Mouse (Mus musculus) embryo, embryonic 11.5 days (tissue): Measurements from ENCODE around the gene Cyren.

Experiments used
- DNase-seq: peaks from one replicate; pipeline ENCODE4 v3.0.0-alpha.2; 2012; ENCODE audit warnings: low read depth, low spot score

The Cyren gene

DNA sequence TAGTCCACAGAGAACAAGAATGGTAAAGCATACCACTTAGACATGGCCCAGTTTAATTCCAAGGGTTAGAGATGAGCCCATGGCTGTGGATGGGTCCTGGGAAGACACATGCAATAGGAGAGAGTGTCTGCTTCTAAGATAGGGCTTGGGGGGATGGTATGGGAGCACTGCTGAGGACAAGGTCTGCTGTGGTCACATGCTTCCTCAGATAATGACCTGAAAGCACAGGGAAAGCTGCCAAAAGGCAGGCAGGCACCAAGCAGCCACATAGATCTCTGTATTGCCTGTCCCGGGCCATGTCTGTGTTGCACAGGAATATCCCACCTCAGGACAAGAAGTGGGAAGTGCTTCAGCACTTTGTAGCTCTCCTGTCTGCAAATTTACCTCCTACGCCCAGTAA lies 21.3 kb upstream of the Cyren start:
- no peak for DNase-seq

DNA sequence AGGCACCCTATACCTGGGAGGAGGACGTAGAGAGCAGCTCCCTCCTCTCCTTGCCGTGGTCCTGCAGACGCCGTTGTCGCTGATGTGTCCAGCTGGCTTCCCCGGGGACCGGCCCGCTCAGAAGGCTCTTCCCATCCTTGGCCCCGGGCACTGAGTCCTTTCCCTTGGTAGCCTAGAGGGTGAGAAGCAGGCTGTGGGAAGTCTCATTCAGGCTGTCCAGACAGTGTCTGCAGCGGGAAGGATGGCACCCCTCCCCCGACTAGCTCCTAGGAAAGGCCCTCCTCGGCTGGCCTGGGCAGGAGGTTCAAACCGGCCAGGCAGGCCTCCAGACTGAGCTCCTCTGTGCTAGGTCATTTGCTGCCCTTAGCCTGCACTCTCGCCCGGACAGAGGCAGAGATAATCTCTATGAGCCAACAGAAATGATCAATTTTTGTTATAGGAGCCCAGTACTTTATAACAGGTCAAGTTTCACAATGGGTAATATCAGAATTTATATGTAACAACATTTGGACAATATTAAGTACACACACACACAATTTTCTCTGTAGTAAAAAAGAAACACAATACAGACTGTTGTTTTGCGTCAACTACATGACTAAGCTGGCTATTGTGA lies 18.4 kb upstream of the Cyren start:
- DNase-seq, result no peak

DNA sequence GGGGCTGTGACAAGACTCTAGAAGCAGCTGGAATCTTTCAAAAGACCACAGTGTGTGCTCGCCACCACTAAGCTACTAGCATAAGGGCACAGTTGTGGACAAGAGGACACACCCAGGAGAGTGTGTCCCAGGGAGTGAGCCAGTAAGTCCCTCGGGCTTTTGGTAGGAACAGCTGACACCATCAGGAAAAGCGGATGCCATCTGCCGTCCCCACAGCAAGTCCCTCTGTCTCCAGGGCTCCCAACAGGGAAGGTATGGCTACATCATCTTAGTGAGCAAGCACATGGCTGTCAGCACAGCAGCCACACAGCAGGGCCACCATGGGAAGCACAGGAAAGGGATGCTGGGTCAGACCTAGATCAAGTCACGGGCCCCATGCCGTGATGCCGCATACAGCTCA lies 17.7 kb upstream of the Cyren start:
- DNase-seq, result no peak

DNA sequence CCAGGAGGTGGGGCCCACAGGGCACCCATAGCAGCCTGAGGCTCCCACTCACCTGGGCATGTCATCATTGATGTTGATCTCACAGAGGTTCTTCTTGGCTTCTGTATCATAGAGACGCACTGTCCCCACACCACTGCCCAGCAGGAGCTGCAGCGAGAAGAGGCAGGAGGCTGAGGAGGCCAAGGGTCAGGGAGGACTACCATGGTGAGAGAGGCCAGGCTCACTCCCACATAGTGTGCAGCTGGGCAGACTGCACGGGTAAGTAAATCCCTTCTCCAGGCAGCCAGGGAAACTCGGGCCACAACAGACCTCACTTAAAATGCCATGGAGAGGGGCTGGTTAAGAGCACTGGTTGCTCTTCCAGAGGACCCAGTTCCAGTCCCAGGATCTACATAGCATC lies 11.3 kb upstream of the Cyren start:
- no peak for DNase-seq

DNA sequence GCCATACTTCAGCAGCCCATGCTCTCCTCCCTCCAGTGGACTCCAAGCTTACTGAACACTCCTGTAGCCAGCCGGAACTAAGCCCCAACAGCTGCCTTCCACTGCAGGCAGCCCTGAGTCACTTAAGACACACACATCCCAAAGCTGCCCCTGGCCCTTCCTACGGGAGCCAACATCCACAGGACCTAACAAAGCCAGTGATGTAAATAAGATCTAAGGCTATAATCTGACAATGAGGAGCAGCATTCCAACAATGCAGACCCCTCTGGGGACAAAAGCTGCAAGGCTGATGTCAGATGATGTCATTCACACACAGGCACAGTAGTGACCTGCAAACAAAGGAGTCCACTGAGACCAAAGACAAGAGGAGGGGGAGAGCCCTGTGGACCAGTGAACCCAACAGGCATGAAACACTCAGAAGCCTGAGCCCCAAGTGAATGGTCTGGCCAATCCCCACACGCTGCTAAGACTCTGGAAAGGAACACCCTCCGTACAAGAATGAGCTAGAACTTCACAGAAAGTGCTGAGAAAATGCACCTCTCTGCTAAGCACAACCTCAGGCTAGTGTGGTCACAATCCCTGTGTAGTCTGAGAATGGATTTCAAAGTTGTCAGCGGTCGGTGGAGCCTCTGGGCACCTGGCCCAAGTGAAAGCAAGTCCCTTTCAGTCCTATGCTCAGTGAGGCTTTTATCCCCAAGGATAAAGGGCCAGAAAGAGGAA lies 9.4 kb upstream of the Cyren start:
- DNase-seq, result no peak

DNA sequence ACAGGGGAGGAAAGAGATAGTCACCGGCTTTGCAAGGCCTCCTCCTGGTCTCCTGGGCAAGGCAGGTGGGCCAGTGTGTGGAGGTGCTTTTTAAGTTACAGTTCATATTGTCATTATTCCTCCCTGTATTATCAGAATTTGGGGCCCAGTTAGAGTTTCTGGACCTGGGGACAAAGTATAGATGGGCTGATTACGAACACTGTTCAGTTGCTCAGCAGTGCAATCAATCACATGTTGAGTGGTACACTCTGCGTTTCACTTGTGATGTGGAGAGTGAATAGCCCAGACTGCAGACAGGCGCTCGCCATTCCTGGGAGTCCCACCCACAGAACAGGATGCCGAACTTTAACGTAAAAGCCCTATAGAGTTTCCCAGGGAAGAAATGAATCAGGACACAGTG lies 6.9 kb upstream of the Cyren start:
- DNase-seq, result no peak

DNA sequence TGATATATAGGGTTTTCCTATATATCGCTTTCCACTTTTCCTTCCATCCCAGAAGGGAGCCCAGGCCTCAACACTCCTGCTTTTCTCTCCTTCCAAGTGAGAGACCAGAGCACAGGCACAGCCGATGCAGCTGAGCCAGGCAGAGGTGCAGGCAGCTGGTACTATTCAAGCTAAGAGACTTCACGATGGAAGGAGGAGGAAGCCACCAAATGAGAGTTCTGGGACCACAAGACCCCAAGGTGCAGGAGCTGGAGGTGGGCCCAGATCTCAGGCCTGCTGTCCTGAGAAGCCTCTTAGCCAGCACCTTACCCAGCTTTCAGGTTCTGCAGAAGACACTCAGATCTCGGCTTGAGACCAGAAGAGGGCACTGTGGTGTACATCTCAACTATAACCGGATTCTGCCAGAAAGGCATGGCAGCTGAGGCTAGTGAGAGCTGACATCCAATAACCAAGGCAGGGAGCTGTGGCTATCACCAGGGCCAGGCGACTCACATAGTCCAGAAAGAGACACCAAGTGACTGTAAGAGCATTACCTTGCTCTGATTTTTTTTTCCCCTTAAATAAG lies 2.1 kb upstream of the Cyren start:
- no peak for DNase-seq

DNA sequence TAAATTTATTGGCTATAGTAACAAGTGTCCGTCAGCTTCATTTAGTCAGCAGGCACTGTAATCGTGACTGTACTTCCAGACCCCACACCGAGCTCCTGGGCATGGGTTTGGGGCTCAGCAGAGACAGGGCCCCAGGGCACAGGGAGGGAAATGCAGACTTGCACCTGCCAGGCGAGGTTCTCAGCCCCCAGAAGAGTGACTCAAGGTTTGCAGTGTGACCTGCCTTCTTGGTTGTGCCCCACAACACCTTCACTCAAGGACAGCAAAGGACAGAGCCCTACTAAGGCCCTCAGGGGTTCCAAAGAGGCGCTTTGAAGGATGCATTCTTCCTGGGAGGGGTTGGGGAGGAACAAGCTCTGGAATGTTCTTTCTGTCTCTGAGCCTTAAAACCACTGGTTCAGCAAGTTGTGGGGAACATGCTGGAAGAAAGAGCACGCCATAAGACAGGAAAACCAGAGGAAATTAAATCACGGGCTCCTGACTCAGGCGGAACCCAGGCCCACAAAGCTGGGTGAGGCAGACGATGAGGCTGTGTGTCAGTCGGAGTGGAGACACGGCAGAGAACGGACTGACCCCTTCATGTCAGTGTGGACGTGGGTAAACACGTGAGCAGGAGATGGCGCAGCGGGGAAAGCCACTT lies 1.4 kb upstream of the Cyren start:
- no peak for DNase-seq

DNA sequence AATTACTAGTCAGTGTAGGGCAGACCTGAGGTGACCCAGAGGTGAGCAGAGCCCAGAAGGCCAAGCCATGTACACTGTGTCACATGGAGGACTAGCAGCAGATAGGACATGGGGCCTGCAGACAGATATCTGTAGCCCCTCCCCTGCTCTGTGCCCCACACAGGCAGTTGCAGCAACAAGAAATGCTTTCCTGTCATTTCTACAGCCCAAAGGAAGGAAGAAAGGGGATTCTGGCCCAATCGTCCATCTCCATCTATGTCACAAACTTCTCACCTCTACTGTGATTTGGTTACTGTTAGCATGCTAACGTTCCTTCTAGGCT lies 1.1 kb downstream of the Cyren start:
- no peak for DNase-seq

DNA sequence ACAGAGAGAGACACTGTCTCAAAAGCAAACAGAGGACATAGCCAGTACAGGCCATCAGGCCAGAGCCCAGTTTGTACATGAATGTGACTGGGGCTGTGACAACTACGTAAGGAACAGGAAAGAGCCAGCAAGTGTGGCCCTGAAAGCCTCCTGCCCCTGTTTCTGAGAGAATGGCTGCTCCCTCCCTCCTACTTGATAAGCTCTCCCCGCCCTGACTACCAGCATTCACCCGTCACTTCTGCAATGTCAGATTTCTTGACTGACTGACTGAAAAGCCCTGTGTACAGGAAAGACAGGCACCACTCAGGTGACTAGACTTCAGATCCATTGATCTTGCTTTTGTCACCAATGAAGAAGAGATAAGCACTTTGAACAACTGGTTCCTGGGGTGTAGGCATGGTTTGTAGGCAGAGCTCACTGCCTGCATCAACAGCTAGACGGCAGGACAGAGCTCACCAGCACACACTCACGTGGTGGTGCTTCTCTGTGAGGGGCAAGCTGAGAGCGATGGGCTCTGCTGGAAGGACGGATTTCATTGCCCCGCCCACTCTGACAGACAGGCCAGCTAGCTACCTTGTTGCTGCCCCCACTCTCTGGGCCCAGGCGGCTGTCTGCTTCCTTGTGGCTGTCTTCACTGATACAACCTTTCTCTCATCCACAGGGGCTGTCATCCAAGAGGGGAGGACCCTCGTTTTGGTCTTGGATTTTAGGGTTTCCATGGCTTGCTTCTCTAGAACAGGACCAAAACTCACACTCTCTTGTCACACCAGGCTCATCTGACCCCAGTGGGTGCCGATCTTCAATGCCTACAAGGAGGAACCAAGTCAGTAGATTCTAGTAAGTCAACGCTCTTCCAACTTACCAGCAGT lies 1.7 kb downstream of the Cyren start:
- DNase-seq, result no peak

DNA sequence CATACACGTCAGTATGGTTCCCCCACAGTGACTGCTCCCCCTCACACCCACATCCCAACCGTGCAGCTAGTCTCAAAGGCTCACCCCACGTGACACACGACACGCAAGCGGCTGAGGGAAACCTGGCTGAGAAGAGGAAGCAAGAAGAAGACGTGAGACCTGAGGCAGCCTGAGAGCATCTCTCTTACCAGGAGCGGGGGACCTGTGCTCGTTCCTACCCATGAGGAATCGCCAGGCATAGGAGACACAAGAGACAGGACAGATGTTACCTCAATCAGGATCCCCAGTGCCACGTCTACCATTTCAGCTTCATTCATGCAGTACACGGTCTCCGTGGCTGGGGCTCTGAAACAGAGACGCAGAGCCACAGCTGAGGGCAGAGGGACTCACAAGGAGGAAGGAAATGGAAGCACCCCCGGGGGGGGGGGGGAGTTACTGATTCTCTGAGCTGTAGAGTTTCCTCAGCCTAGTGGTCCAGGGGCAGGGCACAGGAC lies 2.5 kb downstream of the Cyren start:
- DNase-seq, result no peak

DNA sequence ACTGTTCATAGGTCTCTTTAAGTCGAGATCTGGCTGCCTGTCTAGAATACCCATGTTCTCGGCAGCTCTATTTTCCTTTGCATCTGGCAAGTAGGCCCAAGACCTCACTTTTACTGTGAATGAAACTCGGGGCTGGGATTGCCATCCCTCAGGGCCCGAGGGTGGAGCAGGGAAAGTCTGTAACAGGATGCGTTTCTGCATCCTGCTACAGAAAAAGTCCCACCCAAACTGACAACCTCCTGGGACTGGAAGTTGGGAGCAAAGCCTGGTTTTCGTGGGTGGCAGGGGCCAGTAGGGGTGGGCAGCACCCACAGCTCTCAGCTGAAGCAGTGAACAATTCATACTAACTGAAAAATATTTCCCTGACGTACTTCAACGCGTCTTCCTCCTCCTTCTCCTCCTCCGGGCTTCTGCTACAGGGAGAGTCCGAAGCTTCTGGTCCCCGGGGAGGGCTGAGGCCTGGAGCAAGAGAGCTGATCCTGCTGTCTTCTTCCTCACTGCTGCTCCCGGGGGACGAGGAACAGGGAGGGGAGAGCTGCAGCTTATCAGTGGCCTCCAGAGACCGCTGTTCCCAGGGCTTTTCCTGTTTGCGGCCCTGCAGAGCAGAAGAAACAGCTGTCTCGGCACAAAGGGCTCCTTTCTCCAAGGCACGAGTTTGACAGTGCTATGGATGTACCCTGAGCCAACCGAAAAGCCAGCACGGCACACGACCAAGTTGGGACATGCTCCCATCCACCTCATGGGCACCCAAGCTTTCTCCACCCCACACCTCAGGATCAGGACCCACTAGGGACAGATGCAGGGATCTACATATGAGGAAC lies 3.5 kb downstream of the Cyren start:
- DNase-seq, result no peak

DNA sequence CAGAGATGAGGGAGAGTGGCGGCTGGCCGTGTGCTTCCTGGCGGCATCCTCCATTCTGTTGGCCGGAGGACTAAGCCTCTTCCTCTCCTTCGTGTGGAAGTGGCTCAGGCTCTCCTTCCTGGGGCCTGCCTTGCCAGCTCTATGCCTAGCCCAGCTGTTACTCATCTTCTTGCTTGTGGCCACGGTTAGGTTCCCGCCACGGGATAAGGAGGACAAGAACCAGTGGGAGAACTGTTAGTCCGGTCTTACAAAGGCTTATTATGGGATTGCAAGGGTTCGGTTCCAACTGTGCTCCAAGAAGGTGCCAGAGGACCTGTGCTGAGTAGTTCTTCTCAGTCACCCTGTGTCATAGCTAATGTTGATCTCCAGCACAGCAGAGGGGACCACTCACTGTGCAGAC lies 5.0 kb downstream of the Cyren start:
- DNase-seq, result no peak

DNA sequence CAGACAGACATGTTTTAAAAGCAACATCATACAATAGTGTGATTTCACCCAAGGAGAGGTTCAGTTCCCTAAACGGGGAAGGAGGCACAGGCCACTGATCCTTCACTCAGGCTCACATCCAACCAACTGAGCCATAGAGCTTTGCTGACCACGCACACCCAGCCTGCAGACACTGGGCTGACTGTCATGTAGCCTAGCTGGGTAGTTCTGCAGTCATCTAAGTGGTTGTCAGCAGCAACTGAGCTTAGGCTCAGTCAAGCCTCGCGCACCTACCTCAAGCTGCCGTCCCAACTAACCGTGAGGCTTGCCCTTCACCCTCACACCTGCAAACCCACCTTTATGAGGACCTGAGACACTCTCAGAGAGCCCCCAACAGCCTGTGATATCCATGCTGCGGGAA lies 5.9 kb downstream of the Cyren start:
- DNase-seq, result no peak

DNA sequence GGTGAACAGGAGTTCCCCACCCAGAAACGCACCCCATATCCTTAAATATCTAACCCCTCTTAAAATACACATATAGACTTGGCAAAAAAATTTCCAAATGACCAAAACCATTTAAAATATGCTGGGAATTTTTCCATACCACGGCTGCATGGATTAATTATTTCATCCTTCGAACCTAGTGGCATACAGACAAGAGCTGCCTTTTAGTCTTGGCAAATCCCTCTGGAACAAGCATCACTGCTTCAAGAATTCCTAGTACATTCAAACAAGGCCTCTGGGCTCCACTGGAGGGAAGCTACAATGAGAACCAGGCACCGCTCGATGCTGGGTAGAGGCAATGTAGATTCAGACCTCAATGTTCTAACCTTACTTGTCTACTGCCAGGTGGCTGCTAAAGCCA lies 7.1 kb downstream of the Cyren start:
- DNase-seq, result no peak

DNA sequence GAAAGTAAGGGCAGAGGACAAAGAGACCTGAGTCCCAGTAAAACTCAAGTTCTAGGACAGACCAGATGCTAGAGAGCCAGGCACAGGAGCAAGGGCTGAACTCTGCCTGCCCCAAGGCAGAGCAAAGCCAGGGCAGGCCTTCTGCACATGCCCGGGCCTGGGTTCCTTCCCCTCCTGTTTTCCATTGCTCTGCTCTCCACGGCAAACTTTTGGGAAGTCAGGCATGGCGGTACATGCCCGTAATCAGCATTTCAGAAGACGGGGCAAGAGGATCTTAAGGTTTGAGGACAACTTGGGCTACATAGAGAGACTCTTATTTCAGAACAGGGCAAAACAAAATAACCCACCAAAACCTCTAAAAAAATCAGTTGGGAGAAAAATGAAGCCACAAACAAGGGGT lies 7.7 kb downstream of the Cyren start:
- no peak for DNase-seq

DNA sequence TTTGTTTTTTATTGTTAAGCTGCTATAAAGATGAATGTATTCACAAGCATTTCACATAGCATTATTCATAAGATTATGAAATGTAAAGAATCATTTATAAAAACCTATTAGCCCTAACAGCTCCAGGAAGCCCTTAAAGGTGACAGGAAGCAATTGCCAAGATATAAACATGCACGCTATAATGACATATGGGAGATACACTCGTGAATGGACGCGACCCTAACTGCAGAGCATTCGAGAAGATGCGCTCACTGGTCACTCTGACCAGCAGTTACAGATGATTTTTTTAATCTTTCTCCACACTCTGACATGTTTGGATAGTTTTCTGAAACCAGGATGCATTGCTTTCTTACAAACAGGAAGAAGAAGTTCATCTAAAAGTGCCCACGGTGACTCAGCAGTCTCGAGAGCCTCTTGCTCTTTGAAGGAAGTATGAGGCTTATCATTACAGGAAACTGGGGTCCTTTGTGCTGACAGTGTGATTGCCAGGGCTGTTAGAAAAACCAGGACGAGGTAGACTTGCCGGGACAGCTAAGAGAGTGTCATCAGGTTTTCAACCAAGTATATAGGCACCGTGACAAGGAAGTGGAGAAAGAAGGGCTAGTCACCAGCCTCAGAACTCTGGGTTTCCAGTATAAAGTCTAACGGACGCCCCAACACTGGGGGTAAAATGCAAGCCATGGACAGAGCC lies 8.5 kb downstream of the Cyren start:
- DNase-seq, result no peak

DNA sequence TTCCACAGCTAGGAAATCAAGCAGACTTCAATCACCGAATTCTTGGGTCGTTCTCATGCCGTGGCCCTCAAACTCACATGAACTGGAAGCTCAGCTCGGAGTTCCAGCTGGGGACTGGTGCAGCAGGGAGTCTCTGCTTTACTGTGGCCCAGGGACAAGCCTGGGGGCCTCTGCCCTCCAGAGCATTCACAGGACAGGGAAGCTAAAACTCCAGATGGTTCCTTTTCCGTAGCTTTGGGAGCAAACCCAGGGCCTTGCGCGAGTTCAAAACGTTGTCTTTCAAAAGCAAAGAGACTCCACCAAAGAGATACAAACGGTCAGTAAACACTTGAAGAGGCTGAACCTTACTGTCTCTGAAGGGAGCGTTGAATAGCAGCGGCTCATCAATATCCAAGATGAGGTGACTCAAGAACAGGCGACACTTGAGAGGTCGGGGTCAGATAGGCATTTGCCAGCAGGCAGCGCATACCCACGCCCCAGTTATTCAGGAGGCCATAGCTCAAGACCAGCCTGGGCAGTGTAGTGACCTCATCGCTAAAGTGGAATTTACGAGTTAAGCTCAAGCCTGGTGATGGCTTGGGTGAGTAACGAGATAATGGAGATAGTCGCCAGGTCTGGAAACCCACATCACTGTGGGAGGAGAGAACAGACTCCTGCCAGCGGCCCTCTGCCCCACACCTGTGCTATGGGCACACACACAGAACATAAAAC lies 9.2 kb downstream of the Cyren start:
- DNase-seq, result no peak

DNA sequence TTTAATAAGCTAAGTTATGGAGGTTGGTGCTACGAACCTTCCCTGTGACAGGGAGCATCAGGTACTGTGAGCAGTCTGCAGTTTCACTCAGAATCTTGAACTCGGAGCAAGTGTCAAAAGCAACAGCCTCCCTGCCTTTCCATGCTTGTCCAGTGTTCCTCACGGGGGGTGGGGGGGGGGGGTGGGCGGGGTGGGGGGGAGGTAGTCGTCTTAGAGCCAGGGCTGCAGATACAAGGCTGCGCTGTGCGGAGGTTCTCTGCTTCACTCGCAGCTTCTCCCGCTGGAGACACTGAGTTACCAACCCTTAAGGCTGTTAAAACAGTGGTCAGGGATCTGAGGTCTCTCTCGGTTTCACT lies 9.9 kb downstream of the Cyren start:
- no peak for DNase-seq
